Mouse (Mus musculus) liver, embryonic 13.5 days (tissue): ENCODE results near the gene Leng8. TPM values are rescaled to one million over a fixed set of nuclear protein-coding genes. Genes with fewer than 3 reads are reported as not detected.

Experiments
- ATAC-seq: fragments of 200-750 bp; cut with Nextera tagmentation; 2 replicates; pipeline ENCODE4 v1.8.0; 2017; ENCODE audit warnings: low read depth, mild to moderate bottlenecking, moderate number of reproducible peaks, moderate library complexity
- DNase-seq: peaks from one replicate; pipeline ENCODE4 v3.0.0; 2022
- H3K27ac ChIP-seq: fragments of 300-500 bp; sonication (generic); 2 replicates; pipeline ENCODE4 v1.5.1; 2015; ENCODE audit warnings: moderate library complexity, mild to moderate bottlenecking, inconsistent platforms
- H3K27me3 ChIP-seq: fragments of 300-500 bp; sonication (generic); 2 replicates; pipeline ENCODE4 v1.6.1; 2015; ENCODE audit warnings: mild to moderate bottlenecking, inconsistent platforms
- H3K36me3 ChIP-seq: fragments of 300-500 bp; sonication (generic); 2 replicates; pipeline ENCODE4 v1.6.1; 2015; ENCODE audit warnings: mild to moderate bottlenecking, inconsistent platforms
- H3K4me1 ChIP-seq: fragments of 300-500 bp; sonication (generic); replicated peaks from 2 replicates; pipeline ENCODE4 v1.6.1; 2015; ENCODE audit warnings: inconsistent platforms
- H3K4me2 ChIP-seq: fragments of 300-500 bp; sonication (generic); 2 replicates; pipeline ENCODE4 v1.6.1; 2015; ENCODE audit warnings: inconsistent platforms, mild to moderate bottlenecking, moderate library complexity
- H3K4me3 ChIP-seq: fragments of 300-500 bp; sonication (generic); replicated peaks from 2 replicates; pipeline ENCODE4 v1.5.1; 2015; ENCODE audit warnings: mild to moderate bottlenecking, inconsistent platforms
- H3K9ac ChIP-seq: fragments of 300-500 bp; sonication (generic); 2 replicates; pipeline ENCODE4 v1.6.1; 2015; ENCODE audit warnings: mild to moderate bottlenecking, inconsistent platforms
- H3K9me3 ChIP-seq: fragments of 300-500 bp; sonication (generic); replicated peaks from 2 replicates; pipeline ENCODE4 v1.6.1; 2016; ENCODE audit warnings: inconsistent platforms
- WGBS: fragments of 180-500 bp; shearing (Covaris S2); methylation state at CpG from one replicate; pipeline ENCODE4 v1.1.7; 2015; ENCODE audit not compliant: insufficient replicate concordance; 5-methylcytosine and 5-hydroxymethylcytosine counted together
- polyA plus RNA-seq: library from polyadenylated mRNA; unstranded; fragments of >200 nt; fragmentation: Nextera tagmentation; extraction: Ambion mirVana; gene quantifications from 2 replicates; pipeline ENCODE4 v1.2.1, GENCODE M21; 2015

Leng8 gene
- polyA plus RNA-seq, 1 experiment from 2014 or later, result 16.3 TPM

GRCm38 (mm10) chr7:4128860-4129259 is 8.0 kb upstream of the Leng8 start:
- no peak for ATAC-seq
- WGBS, result 55% methylated on average over 6 of the region's 6 CpGs
- no peak overlapping the region for H3K9ac ChIP-seq

GRCm38 (mm10) chr7:4130686-4131452 is 6.0 kb upstream of the Leng8 start:
- Histone ChIP-seq H3K9me3 (no peaks in the 10 kb centered on the region), H3K27ac (no peak overlapping the region), H3K4me1 (peaks cover 17% of the 10 kb centered on the region), H3K36me3 (no peaks in the 10 kb centered on the region), H3K9ac (no peak overlapping the region), H3K27me3 (no peaks in the 10 kb centered on the region), H3K4me3 (no peak overlapping the region), H3K4me2 (no peak overlapping the region)
- 30% methylated on average over 13 of the region's 13 CpGs for WGBS
- peak; percentile 58 for DNase-seq
- ATAC-seq, result peak; percentile 70

More at GRCm38 (mm10) chr7:4128860-4129259, 8.0 kb upstream of the Leng8 start:
- Histone ChIP-seq H3K27ac (no peak overlapping the region), H3K4me1 (peaks cover 5% of the 10 kb centered on the region; the same call in 1 of the 2 replicates), H3K36me3 (no peaks in the 10 kb centered on the region), H3K4me2 (no peak overlapping the region), H3K9me3 (no peaks in the 10 kb centered on the region), H3K4me3 (no peak overlapping the region), H3K27me3 (no peaks in the 10 kb centered on the region)
- no peak for DNase-seq

- Histone ChIP-seq H3K4me3 (no peak overlapping the region), H3K4me2 (no peak overlapping the region), H3K9me3 (no peaks in the 10 kb centered on the region), H3K36me3 (no peaks in the 10 kb centered on the region), H3K4me1 (peaks cover 18% of the 10 kb centered on the region), H3K27me3 (no peaks in the 10 kb centered on the region), H3K27ac (no peak overlapping the region), H3K9ac (no peak overlapping the region)
- ATAC-seq, result no peak
- no peak for DNase-seq
- WGBS, result 74% methylated on average over 8 of the region's 8 CpGs
These were observed 4.9 kb upstream of the Leng8 start for GRCm38 (mm10) chr7:4131964-4132363.

- DNase-seq, result no peak
- Histone ChIP-seq H3K9ac (no peak overlapping the region), H3K4me3 (no peak overlapping the region), H3K27ac (no peak overlapping the region), H3K9me3 (no peaks in the 10 kb centered on the region), H3K4me2 (no peak overlapping the region), H3K4me1 (peaks cover 19% of the 10 kb centered on the region), H3K27me3 (no peaks in the 10 kb centered on the region), H3K36me3 (no peaks in the 10 kb centered on the region)
- 74% methylated on average over 3 of the region's 3 CpGs for WGBS
- ATAC-seq, result no peak
These were observed 4.3 kb upstream of the Leng8 start for GRCm38 (mm10) chr7:4132581-4132980.

GRCm38 (mm10) chr7:4132998-4133397 is 3.8 kb upstream of the Leng8 start:
- DNase-seq, result no peak
- Histone ChIP-seq H3K9me3 (no peaks in the 10 kb centered on the region), H3K4me1 (peaks cover 23% of the 10 kb centered on the region), H3K4me3 (no peak overlapping the region), H3K27ac (no peak overlapping the region), H3K36me3 (peaks cover 2% of the 10 kb centered on the region; the same call in 1 of the 2 replicates), H3K27me3 (no peaks in the 10 kb centered on the region), H3K9ac (no peak overlapping the region), H3K4me2 (no peak overlapping the region)
- 76% methylated on average over 5 of the region's 7 CpGs for WGBS
- ATAC-seq, result no peak

- 73% methylated on average over 5 of the region's 5 CpGs for WGBS
- Histone ChIP-seq H3K36me3 (peaks cover 21% of the 10 kb centered on the region), H3K27ac (no peak overlapping the region), H3K9ac (no peak overlapping the region), H3K9me3 (no peaks in the 10 kb centered on the region), H3K4me1 (peaks cover 32% of the 10 kb centered on the region), H3K27me3 (no peaks in the 10 kb centered on the region), H3K4me2 (no peak overlapping the region), H3K4me3 (0 out of 2 replicates have a peak overlapping the region, but pooled peaks have one; percentile 97)
- DNase-seq (no peak), ATAC-seq (no peak)
These were observed 1.9 kb upstream of the Leng8 start for GRCm38 (mm10) chr7:4134911-4135310.

- peak; percentile 10 for ATAC-seq
- H3K27ac ChIP-seq, result peak overlapping the region; percentile 92
- H3K9me3 ChIP-seq, result no peaks in the 10 kb centered on the region
- DNase-seq, result no peak
- WGBS, result under 1% methylated on average over 16 of the region's 16 CpGs
- H3K4me3 ChIP-seq, result peak overlapping the region; percentile 97
- H3K36me3 ChIP-seq, result peaks cover 35% of the 10 kb centered on the region
- H3K9ac ChIP-seq, result peak overlapping the region; percentile 79
- peaks cover 27% of the 10 kb centered on the region for H3K4me1 ChIP-seq
- peak overlapping the region; percentile 84 for H3K4me2 ChIP-seq
- H3K27me3 ChIP-seq, result no peaks in the 10 kb centered on the region
These were observed 452 bp upstream of the Leng8 start for GRCm38 (mm10) chr7:4136404-4136770.

- 50% methylated on average over 3 of the region's 3 CpGs for WGBS
- no peak for DNase-seq
These were observed 907 bp downstream of the Leng8 start for GRCm38 (mm10) chr7:4137746-4138145.

GRCm38 (mm10) chr7:4138181-4138580 is 1.3 kb downstream of the Leng8 start:
- peak overlapping the region; percentile 81 for H3K9ac ChIP-seq
- peak overlapping the region; percentile 96 for H3K4me2 ChIP-seq
- no peak overlapping the region for H3K27ac ChIP-seq
- H3K4me3 ChIP-seq, result peak overlapping the region; percentile 97
- ATAC-seq, result no peak
- H3K4me1 ChIP-seq, result peaks cover 27% of the 10 kb centered on the region
- no peaks in the 10 kb centered on the region for H3K9me3 ChIP-seq
- DNase-seq, result no peak
- peaks cover 53% of the 10 kb centered on the region for H3K36me3 ChIP-seq
- no peaks in the 10 kb centered on the region for H3K27me3 ChIP-seq
- 90% methylated on average over 2 of the region's 2 CpGs for WGBS

More at GRCm38 (mm10) chr7:4137746-4138145, 907 bp downstream of the Leng8 start:
- Histone ChIP-seq H3K9ac (peak overlapping the region; percentile 81), H3K4me3 (peak overlapping the region; percentile 97), H3K4me2 (peak overlapping the region; percentile 96), H3K36me3 (peaks cover 49% of the 10 kb centered on the region), H3K27ac (peak overlapping the region; percentile 92; the same call in 1 of the 2 replicates), H3K27me3 (no peaks in the 10 kb centered on the region), H3K4me1 (peaks cover 27% of the 10 kb centered on the region), H3K9me3 (no peaks in the 10 kb centered on the region)
- no peak for ATAC-seq

GRCm38 (mm10) chr7:4138671-4139070 is 1.8 kb downstream of the Leng8 start:
- no peaks in the 10 kb centered on the region for H3K9me3 ChIP-seq
- H3K36me3 ChIP-seq, result peaks cover 58% of the 10 kb centered on the region
- H3K4me3 ChIP-seq, result peak overlapping the region; percentile 97; the same call in 1 of the 2 replicates
- peaks cover 27% of the 10 kb centered on the region for H3K4me1 ChIP-seq
- no peak overlapping the region for H3K27ac ChIP-seq
- peak overlapping the region; percentile 96 for H3K4me2 ChIP-seq
- no peak for DNase-seq
- ATAC-seq, result no peak
- H3K27me3 ChIP-seq, result no peaks in the 10 kb centered on the region
- H3K9ac ChIP-seq, result no peak overlapping the region
- 88% methylated on average over 7 of the region's 7 CpGs for WGBS

- Histone ChIP-seq H3K9ac (no peak overlapping the region), H3K36me3 (peaks cover 65% of the 10 kb centered on the region), H3K4me3 (no peak overlapping the region), H3K9me3 (no peaks in the 10 kb centered on the region), H3K27me3 (no peaks in the 10 kb centered on the region), H3K4me2 (no peak overlapping the region), H3K27ac (no peak overlapping the region), H3K4me1 (peaks cover 27% of the 10 kb centered on the region)
- DNase-seq (no peak), ATAC-seq (no peak)
- 94% methylated on average over 5 of the region's 5 CpGs for WGBS
These were observed 2.6 kb downstream of the Leng8 start for GRCm38 (mm10) chr7:4139391-4139790.
